Mouse (Mus musculus): ENCODE data around the gene Inka1.

Inka1 gene

DNA sequence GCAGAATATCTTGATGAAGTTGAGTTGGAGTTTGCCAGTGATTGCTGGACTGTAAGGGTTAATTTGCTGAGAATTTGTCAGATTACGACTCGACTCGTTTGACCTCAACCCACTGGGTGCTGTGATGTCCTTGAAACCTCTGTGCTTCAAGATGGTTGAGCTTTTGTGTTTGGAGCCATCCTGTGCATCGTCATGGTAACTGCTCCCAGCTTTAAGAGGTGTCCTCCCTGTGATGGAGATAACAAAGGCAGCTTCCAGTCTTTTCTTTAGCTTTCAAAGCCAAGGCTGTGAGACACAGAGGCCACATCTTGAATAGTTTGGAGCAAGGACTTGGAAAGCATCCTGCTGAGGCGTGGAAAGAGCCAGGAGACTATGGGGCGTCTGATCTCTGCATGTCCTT is 28.5 kb downstream of the Inka1 start:
- DNase-seq (ENCODE audit: extremely low spot score, low read depth, low spot score): no peak

DNA sequence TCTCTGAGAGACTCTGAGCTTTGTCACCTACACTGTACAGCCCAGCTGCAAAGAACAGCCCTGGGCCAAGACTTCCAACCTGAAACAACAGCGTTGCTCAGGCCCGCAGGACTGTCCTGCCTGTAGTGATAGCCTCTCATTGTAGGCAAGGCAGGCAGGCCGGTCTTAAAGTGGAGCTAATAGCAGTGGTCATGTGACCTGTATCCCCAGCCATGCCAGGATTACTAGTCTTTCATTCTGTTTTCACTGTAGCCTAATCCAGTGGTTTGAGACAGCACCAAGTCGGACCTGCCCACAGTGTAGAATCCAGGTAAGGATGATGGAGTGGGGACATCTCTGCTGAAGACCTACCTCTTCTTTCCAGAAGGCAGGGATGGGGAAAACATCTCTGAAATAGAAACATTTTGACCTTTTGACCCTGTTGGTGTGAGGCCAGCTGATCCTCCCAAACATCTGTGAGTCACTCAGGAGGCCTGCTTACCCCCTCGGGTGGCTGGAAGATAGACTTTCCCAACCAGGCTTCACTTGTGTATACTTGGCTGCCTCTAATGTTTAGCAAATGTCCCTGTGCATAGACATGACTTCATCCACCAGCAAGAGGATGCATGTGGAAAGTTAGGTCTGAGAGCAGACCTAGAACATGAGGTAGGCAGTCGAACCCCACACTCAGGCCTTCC is 29.9 kb downstream of the Inka1 start:
- DNase-seq (ENCODE audit: extremely low spot score, low read depth, low spot score): no peak

DNA sequence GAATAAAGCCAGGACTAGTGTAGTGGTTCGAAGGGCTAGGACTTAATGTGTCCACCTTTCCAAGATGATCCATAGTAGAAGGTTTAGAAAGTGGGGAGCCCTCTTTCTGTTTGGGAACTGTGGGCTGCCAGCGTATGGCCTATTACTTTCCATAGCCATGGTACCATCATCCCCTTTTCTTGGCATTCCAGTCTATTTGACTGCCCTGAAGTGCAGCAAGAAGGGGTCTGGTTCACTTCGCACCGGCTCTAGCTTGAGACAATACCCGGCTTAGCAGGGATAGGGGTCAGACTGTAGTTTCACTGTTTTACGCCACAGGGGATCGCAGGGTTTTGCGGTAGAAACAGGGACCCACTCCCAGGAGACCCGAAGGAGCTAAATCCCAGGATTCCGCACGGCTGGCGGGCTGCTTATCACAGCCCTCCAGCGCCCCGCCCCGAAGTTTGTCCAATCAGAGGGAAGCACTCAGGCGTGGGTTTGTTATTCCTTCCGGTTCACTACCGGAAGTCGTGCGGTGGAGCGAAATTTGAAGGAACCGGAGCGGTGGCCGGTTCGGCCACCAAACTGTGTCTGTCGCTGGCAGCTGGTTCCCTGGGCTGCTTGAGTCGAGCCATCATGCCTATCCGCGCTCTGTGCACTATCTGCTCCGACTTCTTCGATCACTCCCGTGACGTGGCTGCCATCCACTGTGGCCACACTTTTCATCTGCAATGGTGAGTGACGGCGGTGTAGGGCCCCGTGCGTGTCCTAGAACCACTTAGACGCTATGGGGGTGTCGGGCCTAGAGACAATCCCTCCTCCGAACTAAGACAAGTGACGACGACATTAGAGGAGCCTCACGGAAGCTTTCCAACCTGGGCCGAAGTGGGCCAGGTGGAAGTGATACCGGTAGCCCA is 35.0 kb downstream of the Inka1 start:
- DNase-seq (ENCODE audit: extremely low spot score, low read depth, low spot score): peak; percentile 57

DNA sequence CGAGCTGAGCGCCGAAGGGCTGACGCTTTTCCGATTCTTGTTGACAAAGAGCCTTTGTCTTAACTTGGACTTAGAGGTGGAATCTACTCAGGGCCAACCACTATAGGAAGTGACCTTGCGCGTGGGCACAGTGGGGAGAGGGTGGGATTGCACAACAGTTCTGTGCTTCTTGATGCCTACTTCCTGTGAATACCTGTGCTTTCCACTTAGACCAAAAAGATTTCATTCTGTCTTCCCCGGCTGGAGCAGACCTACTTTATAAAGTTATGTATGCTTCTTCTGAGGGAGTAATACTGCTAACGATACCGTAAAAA is 35.8 kb downstream of the Inka1 start, which contains the start of gene Traip:
Gene Traip, plus strand, starts transcription at position 215 of the 314 bp plus-strand sequence.
- no peak for DNase-seq (ENCODE audit: extremely low spot score, low read depth, low spot score)

DNA sequence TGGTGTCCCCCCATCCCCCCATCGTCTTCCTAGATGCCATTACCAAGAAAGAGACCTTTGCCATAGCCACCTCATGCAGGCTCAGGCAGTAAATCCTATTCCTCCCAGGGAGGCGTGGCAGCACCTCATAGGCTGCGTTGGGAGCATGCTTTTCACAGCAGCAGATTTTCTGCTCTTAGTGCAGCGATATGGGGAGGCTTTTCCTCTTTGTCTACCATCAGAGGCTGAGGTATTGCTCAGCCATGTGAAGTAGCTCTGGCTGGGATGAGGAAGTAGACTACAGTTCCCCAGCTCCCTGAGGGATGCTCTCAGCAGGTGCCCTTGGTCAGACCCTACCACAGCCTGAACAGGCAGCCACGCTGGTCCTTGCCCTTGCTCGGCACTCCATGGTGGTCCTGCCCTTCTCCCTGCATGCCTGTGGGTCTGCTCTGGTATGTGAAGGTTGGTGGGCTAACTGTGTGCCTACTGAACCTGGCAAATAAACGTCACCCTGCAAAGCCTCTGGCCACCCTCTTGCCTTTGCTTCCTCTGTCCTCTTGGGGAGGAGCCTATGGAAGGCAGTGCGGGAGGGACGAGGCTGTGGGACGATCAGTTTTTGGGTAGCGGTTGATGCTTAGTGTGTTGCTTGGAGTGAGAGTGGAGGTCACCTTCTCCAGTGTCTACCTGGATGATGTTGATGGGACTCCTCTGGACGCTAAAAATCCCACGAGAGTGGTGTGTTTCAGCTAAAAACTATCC is 36.3 kb downstream of the Inka1 start:
- DNase-seq (ENCODE audit: extremely low spot score, low read depth, low spot score): no peak

DNA sequence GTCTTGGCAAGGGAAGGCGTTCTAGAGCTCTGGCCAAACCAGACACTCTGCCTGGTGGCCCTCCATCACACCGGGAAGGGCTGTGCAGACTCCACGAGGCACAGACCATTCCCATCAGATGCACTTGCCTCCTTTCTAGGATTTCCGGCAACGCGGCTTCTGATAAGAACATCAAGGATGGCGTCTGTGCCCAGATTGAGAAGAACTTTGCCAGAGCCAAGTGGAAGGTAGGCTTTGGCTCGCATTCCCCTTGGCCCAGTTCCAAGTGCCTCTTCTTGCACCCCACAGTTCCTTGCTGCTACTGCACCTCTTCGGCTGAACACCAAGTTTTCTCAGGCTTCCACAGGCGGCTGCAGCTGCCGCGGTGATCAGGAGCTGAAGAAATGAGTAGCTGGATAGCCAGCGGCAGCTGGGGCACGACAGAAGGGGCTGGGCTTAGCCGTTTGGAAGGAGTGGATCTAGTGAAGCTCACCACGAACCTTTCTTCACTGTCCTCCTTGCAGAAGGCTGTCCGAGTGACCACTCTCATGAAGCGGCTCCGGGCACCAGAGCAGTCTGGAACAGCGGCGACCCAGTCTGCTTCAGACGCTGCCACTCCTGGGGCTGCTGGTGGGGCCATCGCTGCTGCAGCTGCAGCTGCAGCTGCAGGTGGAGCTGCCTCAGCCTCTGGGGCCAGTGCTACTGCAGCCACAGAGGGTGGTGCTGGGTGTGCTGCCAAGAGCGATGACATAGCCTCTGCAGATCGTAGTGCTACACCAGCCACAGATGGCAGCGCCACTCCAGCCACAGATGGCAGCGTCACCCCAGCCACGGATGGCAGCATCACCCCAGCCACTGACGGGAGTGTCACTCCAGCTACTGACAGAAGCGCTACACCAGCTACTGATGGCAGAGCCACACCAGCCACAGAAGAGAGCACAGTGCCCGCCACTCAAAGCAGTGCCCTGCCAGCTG is 38.2 kb downstream of the Inka1 start:
- no peak for DNase-seq (ENCODE audit: extremely low spot score, low read depth, low spot score)

DNA sequence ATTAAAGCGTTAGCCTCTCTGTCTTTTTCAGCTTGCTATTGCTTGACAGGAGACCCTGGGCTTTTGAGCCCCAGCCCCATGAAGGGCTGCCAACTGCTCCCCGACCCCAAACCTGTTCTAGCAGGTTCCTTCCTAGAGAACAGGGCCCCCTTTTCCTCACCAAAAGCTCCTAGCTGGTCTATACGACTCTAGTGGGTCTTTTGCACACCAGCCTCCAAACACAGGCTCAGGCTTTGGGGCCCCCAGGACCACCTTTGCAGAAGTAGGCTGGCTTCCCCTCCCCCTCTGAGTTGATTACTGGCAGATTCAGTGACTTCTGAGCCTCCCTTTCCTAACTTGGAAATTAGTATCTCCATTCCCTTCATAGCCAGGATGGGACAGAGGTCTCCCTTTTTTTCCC is 48.8 kb downstream of the Inka1 start:
- no peak for DNase-seq (ENCODE audit: extremely low spot score, low read depth, low spot score)

DNA sequence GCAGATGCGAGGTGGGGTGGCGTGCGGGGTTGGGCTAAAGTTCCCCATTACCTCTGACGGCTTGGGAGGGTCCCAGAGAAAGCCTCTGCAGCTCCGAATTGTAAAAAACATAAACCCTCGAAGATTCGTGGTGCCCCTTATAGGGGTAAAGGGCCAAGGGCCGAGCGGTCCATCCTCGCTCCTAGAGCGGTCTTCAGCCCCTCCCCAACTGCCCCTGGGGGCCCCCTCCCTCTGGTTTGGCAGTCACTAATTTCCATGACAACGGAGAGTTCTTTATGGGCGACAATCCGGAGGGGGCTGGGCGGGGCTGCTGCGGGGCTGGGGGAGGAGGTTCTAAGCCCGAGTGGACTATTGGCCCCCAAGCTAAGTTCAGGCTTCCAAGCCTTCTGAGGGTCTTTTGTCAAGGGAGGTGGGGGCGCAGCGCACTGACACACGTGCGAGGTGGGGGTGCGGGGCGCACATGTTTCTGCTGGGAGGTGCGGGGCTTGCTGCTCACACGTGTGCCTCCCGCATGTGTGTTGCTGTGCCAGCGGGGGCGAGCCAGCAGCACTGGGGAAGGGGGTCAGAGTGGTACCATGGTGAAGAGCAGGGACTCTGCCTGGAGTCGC is 49.4 kb downstream of the Inka1 start:
- DNase-seq (ENCODE audit: extremely low spot score, low read depth, low spot score): no peak

DNA sequence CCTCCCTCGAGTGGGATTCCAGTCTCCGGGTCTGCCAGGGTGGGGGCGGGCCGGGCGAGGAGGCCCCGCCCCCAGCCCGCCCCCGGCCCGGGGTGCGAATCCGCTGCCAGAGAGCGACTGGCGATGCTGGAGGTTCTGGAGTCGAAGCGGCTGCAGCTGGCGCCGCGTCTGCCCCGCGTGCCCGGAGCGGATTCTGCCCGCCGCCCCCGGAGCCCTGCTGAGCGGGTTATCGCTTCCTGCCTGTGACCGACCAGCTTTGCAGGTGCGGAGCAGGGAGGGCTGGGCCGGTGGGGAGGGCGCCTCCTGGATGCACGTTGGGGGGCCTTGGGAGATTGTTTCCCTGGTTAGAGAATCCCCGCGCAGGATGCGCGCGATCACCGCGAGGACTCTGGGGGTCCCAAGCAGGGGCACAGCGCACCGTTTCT is 49.9 kb downstream of the Inka1 start:
- no peak for DNase-seq (ENCODE audit: extremely low spot score, low read depth, low spot score)

DNA sequence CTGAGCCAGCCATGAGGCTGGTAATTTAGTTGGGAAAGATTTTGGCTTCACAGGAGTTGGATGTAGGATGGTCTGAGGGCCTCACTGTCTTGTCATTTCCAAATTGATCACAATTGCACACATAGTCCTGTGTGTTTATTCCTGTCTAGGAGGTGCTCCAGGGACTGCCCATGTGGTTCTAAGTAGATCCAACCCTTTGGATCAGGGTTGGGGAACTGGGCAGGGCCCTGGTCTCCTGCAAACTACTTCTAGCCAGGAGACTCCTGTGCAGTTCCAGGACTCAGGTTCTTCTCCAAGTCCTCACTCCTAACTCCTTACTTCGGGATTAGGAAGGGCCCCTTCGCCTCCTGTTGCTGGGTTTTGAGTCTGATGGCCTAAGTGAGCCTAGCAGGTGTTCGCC is 50.3 kb downstream of the Inka1 start, which contains the start of gene Camkv:
Gene Camkv, plus strand, starts transcription at position 301 of the 400 bp plus-strand sequence.
- DNase-seq (ENCODE audit: extremely low spot score, low read depth, low spot score): no peak

All from hindlimb bud, embryonic 11.5 days (tissue).